Mouse (Mus musculus): ENCODE data around the gene Ak2. TPM values are rescaled to one million over a fixed set of nuclear protein-coding genes. Genes with fewer than 3 reads are reported as not detected.

Ak2 gene
- total and polyA plus RNA-seq, 3 experiments, result 269 to 363 (median 280) TPM

DNA sequence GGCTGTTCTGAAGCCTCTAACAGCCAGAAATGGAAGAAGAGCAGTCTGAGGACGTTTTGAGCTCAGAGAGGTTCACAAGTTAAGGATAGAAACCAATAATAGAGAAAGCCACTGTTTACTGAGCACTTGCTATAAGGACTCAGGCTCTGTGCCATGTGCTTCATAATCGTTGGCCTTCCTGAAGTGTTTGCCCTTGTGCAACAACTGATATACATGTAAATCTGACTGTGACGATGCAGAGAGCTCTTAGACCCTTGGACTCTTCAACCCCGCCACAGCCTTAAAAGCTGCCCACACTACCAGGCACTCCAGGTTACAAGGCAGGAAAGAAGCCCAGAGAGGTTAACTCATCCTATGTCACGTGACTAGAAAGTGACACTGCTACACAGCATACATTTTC lies 22.7 kb upstream of the Ak2 start:
- Histone ChIP-seq H3K79me2 (replicated peaks; ENCODE audit: control insufficient read depth, extremely low read depth, insufficient read depth, poor library complexity, severe bottlenecking) (no peaks in the 10 kb centered on the region), H3K4me2 (ENCODE audit: insufficient read depth, low read depth, poor library complexity, severe bottlenecking) (no peak overlapping the region), H3K27ac (ENCODE audit: insufficient read depth, low read depth) (no peak overlapping the region), H3K4me1 (ENCODE audit: control insufficient read depth in 1 of 2, insufficient read depth in 2 of 2) (peaks cover 0 to 5% of the 10 kb centered on the region in 2 experiments; a peak in 2 of 4 replicates), H3K27me3 (replicated peaks) (peaks cover 20% of the 10 kb centered on the region), H3K9me3 (replicated peaks; ENCODE audit: low read length) (no peaks in the 10 kb centered on the region), H3K4me3 (replicated peaks in 1 of 3; ENCODE audit: low read depth in 2 of 3, low read length in 2 of 3, poor library complexity in 1 of 3) (no peak overlapping the region), H3K36me3 (replicated peaks in 1 of 2; ENCODE audit: control insufficient read depth in 1 of 2, insufficient read depth in 1 of 2, low read length in 1 of 2) (no peaks in the 10 kb centered on the region), H3K9ac (ENCODE audit: insufficient read depth, low read depth) (no peak overlapping the region)
- no peak for DNase-seq (ENCODE audit: extremely low read depth)
- TF ChIP-seq ZKSCAN1 (IDR thresholded peaks at IDR 0.05; ENCODE audit: borderline replicate concordance, low read depth, low read length) (no peak), ZMIZ1 (IDR thresholded peaks at IDR 0.05; ENCODE audit: low read depth, low read length) (no peak), RAD21 (IDR thresholded peaks at IDR 0.05; ENCODE audit: low read depth, low read length) (no peak), CTCF (conservative IDR thresholded peaks at IDR 0.05 in 1 of 2, IDR thresholded peaks at IDR 0.05 in 1 of 2; ENCODE audit: low read depth in 2 of 2, low read length in 2 of 2) (no peak), ZNF384 (IDR thresholded peaks at IDR 0.05; ENCODE audit: low read depth, low read length) (no peak), TBP (conservative IDR thresholded peaks at IDR 0.05; ENCODE audit: low read depth, low read length) (no peak), CHD1 (IDR thresholded peaks at IDR 0.05; ENCODE audit: low read depth, low read length) (no peak), CHD2 (IDR thresholded peaks at IDR 0.05; ENCODE audit: low read length) (no peak), MAZ (IDR thresholded peaks at IDR 0.05; ENCODE audit: low read depth, low read length) (no peak)
- in situ Hi-C loops (cut with MboI; ENCODE audit: low pct_ligation_motif_present, low pct_unique_long_range_greater_than_20kb, low sequenced_read_pairs), result no loop called here
- dilution Hi-C loops (cut with MboI; ENCODE audit: extremely low pct_ligation_motif_present, extremely low pct_unique_long_range_greater_than_20kb, low sequenced_read_pairs), result no loop called here

DNA sequence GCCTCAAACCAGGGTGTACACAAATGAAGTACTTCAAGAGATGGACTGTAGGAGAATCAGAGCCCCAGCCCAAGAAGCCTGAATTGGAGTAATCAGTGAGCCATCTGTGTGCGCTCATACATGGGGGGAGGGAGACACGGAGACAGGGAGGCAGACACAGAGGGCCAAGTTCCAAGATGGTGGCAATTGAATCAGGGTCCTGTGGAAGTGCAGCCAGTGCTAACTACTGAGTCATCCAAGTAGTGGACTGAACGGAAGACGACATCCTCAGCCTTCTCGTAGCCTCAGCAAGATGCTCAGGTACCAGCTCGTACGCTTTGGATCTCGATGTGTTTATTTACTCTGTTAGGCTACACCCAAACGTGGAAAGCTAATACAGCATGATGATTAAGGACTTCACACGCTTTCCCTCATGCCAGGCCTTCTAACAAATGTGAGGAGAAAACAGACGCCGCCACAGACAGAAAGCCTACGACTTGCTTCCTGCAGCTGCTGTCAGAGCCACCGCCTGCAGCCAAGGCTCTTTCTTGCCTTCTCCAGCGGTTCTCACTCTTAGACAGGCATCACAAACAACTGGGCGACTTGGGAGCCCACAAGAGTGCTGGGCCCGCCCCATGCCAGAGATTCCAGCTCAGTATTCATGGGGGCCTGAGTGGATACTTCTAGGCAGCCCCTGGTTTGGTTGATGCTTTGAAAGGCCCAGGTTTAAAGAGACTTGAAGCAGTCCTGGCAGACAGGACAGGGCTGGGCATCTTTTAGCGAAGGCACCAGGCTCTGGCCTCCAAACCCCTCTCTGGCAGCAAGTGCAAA lies 21.9 kb upstream of the Ak2 start:
- Histone ChIP-seq H3K27ac (ENCODE audit: insufficient read depth, low read depth) (no peak overlapping the region), H3K9me3 (replicated peaks; ENCODE audit: low read length) (no peaks in the 10 kb centered on the region), H3K36me3 (replicated peaks in 1 of 2; ENCODE audit: control insufficient read depth in 1 of 2, insufficient read depth in 1 of 2, low read length in 1 of 2) (no peaks in the 10 kb centered on the region), H3K4me1 (ENCODE audit: control insufficient read depth in 1 of 2, insufficient read depth in 2 of 2) (peaks cover 0 to 10% of the 10 kb centered on the region in 2 experiments; a peak in 2 of 4 replicates), H3K79me2 (replicated peaks; ENCODE audit: control insufficient read depth, extremely low read depth, insufficient read depth, poor library complexity, severe bottlenecking) (no peaks in the 10 kb centered on the region), H3K4me2 (ENCODE audit: insufficient read depth, low read depth, poor library complexity, severe bottlenecking) (no peak overlapping the region), H3K27me3 (replicated peaks) (peaks cover 13% of the 10 kb centered on the region), H3K4me3 (replicated peaks in 1 of 3; ENCODE audit: low read depth in 2 of 3, low read length in 2 of 3, poor library complexity in 1 of 3) (no peak overlapping the region), H3K9ac (ENCODE audit: insufficient read depth, low read depth) (no peak overlapping the region)
- TF ChIP-seq GABPA (IDR thresholded peaks at IDR 0.05; ENCODE audit: insufficient replicate concordance, low read depth, low read length) (no peak), CHD2 (IDR thresholded peaks at IDR 0.05; ENCODE audit: low read length) (no peak), NELFE (IDR thresholded peaks at IDR 0.05; ENCODE audit: low read depth, low read length) (no peak), E2F4 (IDR thresholded peaks at IDR 0.05; ENCODE audit: insufficient replicate concordance, low read depth, low read length) (no peak), MAX (IDR thresholded peaks at IDR 0.05; ENCODE audit: low read length) (no peak), POLR2AphosphoS2 (IDR thresholded peaks at IDR 0.05; ENCODE audit: low read depth, low read length) (no peak), TCF12 (IDR thresholded peaks at IDR 0.05; ENCODE audit: low read depth, low read length) (no peak), IRF4 (IDR thresholded peaks at IDR 0.05; ENCODE audit: low read depth, low read length) (no peak), USF1 (IDR thresholded peaks at IDR 0.05; ENCODE audit: low read depth, low read length) (no peak), MXI1 (IDR thresholded peaks at IDR 0.05; ENCODE audit: low read depth, low read length) (no peak), POLR2A (IDR thresholded peaks at IDR 0.05; ENCODE audit: low read depth, low read length) (no peak), MAZ (IDR thresholded peaks at IDR 0.05; ENCODE audit: low read depth, low read length) (no peak), RAD21 (IDR thresholded peaks at IDR 0.05; ENCODE audit: low read depth, low read length) (no peak), CHD1 (IDR thresholded peaks at IDR 0.05; ENCODE audit: low read depth, low read length) (no peak), NRF1 (IDR thresholded peaks at IDR 0.05; ENCODE audit: low read depth, low read length) (no peak)
- DNase-seq (ENCODE audit: extremely low read depth), result no peak
- in situ Hi-C loops (cut with MboI; ENCODE audit: low pct_ligation_motif_present, low pct_unique_long_range_greater_than_20kb, low sequenced_read_pairs), result loop anchor here (10.0 kb wide), 1 partner anchor 65 kb away; no protein-coding TSS in a partner anchor
- dilution Hi-C loops (cut with MboI; ENCODE audit: extremely low pct_ligation_motif_present, extremely low pct_unique_long_range_greater_than_20kb, low sequenced_read_pairs), result no loop called here

Data from CH12.LX (cell line).